Mouse (Mus musculus) cerebellum, postnatal 25 days (tissue): ENCODE results near the gene Shkbp1.

ENCODE experiments used
- DNase-seq, 2 experiments: peaks; one replicate each; pipeline ENCODE4 v3.0.0; 2021; ENCODE audit warnings: mixed read lengths in 2 of 2

Shkbp1 gene

GRCm38 (mm10) chr7:27309832-27310231 lies 46.0 kb downstream of the Shkbp1 start:
- no peak for DNase-seq

GRCm38 (mm10) chr7:27308821-27309549 lies 46.8 kb downstream of the Shkbp1 start:
- DNase-seq = no peak

- DNase-seq = no peak
Observed at GRCm38 (mm10) chr7:27307551-27307950, 48.3 kb downstream of the Shkbp1 start.

DNA sequence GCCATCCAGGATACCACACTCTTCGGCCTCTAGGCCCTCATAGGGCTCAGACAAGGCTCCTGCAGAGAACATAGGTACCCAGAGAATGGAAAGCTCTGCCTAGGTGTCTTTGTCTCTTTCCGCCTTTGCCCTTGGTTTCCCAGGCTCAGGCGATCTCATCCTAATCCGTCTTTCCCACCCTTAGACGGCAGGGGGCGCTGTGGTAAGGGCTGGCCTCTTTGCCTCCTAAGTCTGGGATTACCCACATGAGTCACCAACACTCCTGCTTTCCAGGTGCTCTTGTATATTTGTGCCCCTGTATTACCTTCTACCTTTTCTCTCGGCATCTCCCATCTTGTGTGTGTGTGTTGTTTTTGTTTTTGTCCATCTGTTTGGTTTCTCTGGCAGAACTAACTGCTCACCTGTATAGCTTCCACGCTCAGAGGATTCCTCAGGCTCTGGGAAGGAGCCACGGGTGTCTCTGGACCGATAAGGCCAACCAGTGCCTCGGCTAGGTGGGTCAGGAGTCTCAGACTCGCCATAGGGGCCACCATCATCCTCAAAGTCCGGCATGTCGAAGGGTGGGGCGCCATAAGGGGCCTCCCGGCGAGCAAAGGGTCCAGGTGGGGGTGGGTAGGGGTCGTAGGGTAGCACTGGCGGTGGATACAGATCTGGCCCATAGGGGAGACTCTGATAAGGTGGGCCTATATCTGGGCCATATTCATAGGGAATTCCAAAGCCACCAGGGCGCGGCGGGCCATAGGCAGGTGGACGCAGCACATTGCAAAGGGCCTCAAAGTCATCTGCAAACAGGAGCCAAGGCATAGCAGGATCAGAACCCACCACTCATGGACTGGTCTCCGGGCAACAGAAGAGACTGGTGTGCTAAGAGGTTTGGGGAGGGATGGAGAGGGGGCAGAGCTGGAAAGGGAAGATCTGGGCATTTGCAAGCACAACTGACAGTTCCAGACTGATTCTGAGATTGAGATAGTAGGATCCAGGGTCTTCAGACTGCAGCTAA lies 49.4 kb downstream of the Shkbp1 start:
- DNase-seq = peak; percentile 37 to 67

- DNase-seq = no peak
Observed at GRCm38 (mm10) chr7:27305091-27305730, 50.6 kb downstream of the Shkbp1 start.

- DNase-seq = peak; percentile 78 to 86
Observed at GRCm38 (mm10) chr7:27302172-27302571, 53.6 kb downstream of the Shkbp1 start.

DNA sequence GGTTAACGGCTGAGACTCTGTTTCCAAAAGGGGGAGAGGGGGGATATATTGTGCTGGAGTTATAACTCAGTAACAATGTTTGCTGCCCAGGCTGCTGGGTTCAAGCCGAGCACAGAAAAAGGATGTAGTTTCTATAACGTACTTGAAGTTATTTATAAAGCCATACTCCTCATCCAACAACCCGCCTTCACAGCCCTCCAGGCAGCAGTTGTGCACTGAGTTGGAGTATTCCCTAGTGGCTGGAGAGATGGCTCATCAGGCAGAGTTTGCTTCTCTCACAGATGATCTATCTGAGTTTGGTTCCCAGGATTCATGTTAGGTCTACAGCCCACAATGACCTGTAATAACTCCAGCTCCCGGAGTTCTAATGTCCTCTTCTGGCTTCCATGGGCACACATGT lies 55.0 kb downstream of the Shkbp1 start:
- no peak for DNase-seq

DNA sequence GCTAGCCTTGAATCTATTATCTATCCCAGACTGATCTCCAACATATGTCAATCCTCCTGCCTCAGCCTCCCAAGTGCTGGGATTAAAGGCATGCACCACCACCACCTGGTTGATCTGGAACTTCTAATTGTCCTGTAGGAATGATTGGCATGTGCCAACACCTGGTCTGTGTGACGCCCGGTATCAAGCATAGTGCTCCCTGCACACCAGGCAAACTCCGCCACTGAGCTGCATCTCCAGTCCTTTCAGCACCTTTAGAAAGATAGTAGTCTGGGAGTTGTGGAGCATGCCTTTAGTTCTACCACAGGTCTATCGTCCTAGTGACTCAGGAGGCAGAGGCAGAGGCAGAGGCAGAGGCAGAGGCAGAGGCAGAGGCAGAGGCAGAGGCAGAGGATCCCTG lies 55.5 kb downstream of the Shkbp1 start:
- DNase-seq = no peak

- peak; percentile 69 for DNase-seq
Observed at GRCm38 (mm10) chr7:27298816-27299215, 57.0 kb downstream of the Shkbp1 start.

DNA sequence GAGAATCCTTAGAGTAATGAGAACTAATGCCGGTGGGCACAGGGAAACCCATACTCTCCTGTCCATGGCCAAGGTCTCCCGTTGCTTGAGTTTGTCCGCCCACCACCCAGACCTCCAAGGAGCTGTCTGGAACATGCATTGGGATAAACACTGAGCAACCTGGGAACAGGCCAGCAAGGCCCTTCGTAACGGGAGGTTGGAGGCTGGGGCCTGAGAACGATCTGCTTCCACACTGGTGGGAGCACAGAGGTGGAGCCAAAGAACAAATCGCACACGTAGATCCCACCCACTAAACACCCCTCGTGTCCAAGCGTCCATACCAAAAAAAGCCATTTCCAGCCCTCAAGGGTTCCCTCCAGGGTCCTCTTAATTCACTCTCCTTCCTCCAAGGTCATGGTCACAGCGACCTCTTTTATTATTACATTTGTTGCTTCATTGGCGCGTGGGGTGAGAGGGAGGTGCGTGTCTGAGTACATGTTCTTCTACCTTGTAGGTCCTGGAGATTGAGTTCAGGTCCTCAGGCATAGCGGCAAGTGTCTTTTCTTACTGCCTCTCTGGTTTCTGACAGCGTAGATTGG lies 57.7 kb downstream of the Shkbp1 start:
- no peak for DNase-seq

GRCm38 (mm10) chr7:27296518-27296917 lies 59.3 kb downstream of the Shkbp1 start:
- DNase-seq = no peak

- DNase-seq = no peak
Observed at GRCm38 (mm10) chr7:27295956-27296355, 59.9 kb downstream of the Shkbp1 start.
